Mouse (Mus musculus) midbrain, embryonic 15.5 days (tissue): Measurements from ENCODE around the gene Psma5. TPM values are rescaled to one million over a fixed set of nuclear protein-coding genes. Genes with fewer than 3 reads are reported as not detected.
A peak's percentile ranks its signal among the peaks of the same experiment; 100 is the strongest.

Experiments used
- ATAC-seq: fragments of 200-750 bp; cut with Nextera tagmentation; replicated peaks from 2 replicates; pipeline ENCODE4 v1.8.0; 2017; ENCODE audit warnings: moderate TSS enrichment
- H3K27ac ChIP-seq: fragments of 300-500 bp; sonication (generic); 2 replicates; pipeline ENCODE4 v1.5.1; 2015; ENCODE audit warnings: mild to moderate bottlenecking, inconsistent platforms
- H3K27me3 ChIP-seq: fragments of 300-500 bp; sonication (generic); replicated peaks from 2 replicates; pipeline ENCODE4 v1.6.1; 2015; ENCODE audit warnings: inconsistent platforms
- H3K36me3 ChIP-seq: fragments of 300-500 bp; sonication (generic); replicated peaks from 2 replicates; pipeline ENCODE4 v1.6.1; 2015; ENCODE audit warnings: inconsistent platforms
- H3K4me1 ChIP-seq: fragments of 300-500 bp; sonication (generic); 2 replicates; pipeline ENCODE4 v1.6.1; 2015; ENCODE audit warnings: inconsistent platforms
- H3K4me2 ChIP-seq: fragments of 300-500 bp; sonication (generic); 2 replicates; pipeline ENCODE4 v1.6.1; 2015; ENCODE audit warnings: inconsistent platforms, mild to moderate bottlenecking, moderate library complexity
- H3K4me3 ChIP-seq: fragments of 300-500 bp; sonication (generic); 2 replicates; pipeline ENCODE4 v1.5.1; 2015; ENCODE audit warnings: mild to moderate bottlenecking, inconsistent platforms
- H3K9ac ChIP-seq: fragments of 300-500 bp; sonication (generic); 2 replicates; pipeline ENCODE4 v1.6.1; 2015; ENCODE audit warnings: mild to moderate bottlenecking, inconsistent platforms
- H3K9me3 ChIP-seq: fragments of 300-500 bp; sonication (generic); 2 replicates; pipeline ENCODE4 v1.6.1; 2016; ENCODE audit warnings: inconsistent platforms
- WGBS: fragments of 180-500 bp; shearing (Covaris S2); methylation state at CpG from one replicate; pipeline ENCODE4 v1.1.7; 2015; ENCODE audit warnings: mixed read lengths; 5-methylcytosine and 5-hydroxymethylcytosine counted together
- polyA plus RNA-seq: library from polyadenylated mRNA; unstranded; fragments of >200 nt; fragmentation: Nextera tagmentation; extraction: Ambion mirVana; gene quantifications from 2 replicates; pipeline ENCODE4 v1.2.1, GENCODE M21; 2015

Psma5 gene
- polyA plus RNA-seq, 1 experiment from 2014 or later: 224 TPM

- H3K27me3 ChIP-seq: no peaks in the 10 kb centered on the region
- H3K4me1 ChIP-seq: no peaks in the 10 kb centered on the region
- no peak overlapping the region for H3K4me3 ChIP-seq
- no peak for ATAC-seq
- no peak overlapping the region for H3K4me2 ChIP-seq
- WGBS: 74% methylated on average over 4 of the region's 4 CpGs
- peaks cover 4% of the 10 kb centered on the region; the same call in 1 of the 2 replicates for H3K36me3 ChIP-seq
- no peak overlapping the region for H3K27ac ChIP-seq
- no peak overlapping the region for H3K9ac ChIP-seq
- H3K9me3 ChIP-seq: no peaks in the 10 kb centered on the region
Measured at GRCm38 (mm10) chr3:108321671-108322070, 64.9 kb downstream of the Psma5 start.

GRCm38 (mm10) chr3:108322136-108322535 lies 65.4 kb downstream of the Psma5 start:
- no peak for ATAC-seq
- Histone ChIP-seq H3K9ac (no peak overlapping the region), H3K27me3 (no peaks in the 10 kb centered on the region), H3K36me3 (peaks cover 4% of the 10 kb centered on the region; the same call in 1 of the 2 replicates), H3K9me3 (no peaks in the 10 kb centered on the region), H3K4me3 (no peak overlapping the region), H3K4me1 (no peaks in the 10 kb centered on the region), H3K27ac (no peak overlapping the region), H3K4me2 (no peak overlapping the region)
- WGBS: 92% methylated on average over 4 of the region's 4 CpGs

GRCm38 (mm10) chr3:108322962-108323361 lies 66.2 kb downstream of the Psma5 start:
- H3K4me2 ChIP-seq: no peak overlapping the region

GRCm38 (mm10) chr3:108324837-108325236 lies 68.1 kb downstream of the Psma5 start:
- no peaks in the 10 kb centered on the region for H3K9me3 ChIP-seq
- ATAC-seq: no peak
- H3K4me3 ChIP-seq: no peak overlapping the region
- WGBS: 74% methylated on average over 4 of the region's 4 CpGs
- no peaks in the 10 kb centered on the region for H3K27me3 ChIP-seq
- H3K9ac ChIP-seq: no peak overlapping the region
- no peak overlapping the region for H3K4me2 ChIP-seq
- no peak overlapping the region for H3K27ac ChIP-seq
- H3K36me3 ChIP-seq: peaks cover 14% of the 10 kb centered on the region
- no peaks in the 10 kb centered on the region for H3K4me1 ChIP-seq

More at GRCm38 (mm10) chr3:108322962-108323361, 66.2 kb downstream of the Psma5 start:
- H3K9me3 ChIP-seq: no peaks in the 10 kb centered on the region
- no peaks in the 10 kb centered on the region for H3K27me3 ChIP-seq
- 83% methylated on average over 3 of the region's 3 CpGs for WGBS
- peaks cover 8% of the 10 kb centered on the region for H3K36me3 ChIP-seq
- H3K4me1 ChIP-seq: no peaks in the 10 kb centered on the region
- ATAC-seq: no peak
- no peak overlapping the region for H3K4me3 ChIP-seq
- H3K9ac ChIP-seq: no peak overlapping the region
- no peak overlapping the region for H3K27ac ChIP-seq

DNA sequence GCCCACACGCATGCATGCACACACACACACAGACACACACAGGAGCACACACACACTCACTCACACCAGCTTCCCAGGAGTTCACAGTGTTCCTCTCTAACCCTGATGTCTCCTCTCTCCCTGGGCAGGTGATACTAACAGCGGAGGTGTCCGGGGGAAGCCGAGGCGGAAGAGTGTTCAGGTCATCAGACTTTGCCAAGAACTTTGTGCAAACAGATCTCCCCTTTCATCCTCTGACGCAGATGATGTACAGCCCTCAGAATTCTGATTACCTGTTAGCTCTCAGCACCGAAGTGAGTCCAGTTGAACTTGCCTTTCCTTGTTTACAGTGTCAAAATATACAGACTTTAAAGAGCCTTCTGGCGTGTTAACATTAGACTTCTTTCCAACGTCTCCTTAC lies 68.8 kb downstream of the Psma5 start:
- Histone ChIP-seq H3K27me3 (no peaks in the 10 kb centered on the region), H3K4me1 (no peaks in the 10 kb centered on the region), H3K4me2 (no peak overlapping the region), H3K9ac (no peak overlapping the region), H3K9me3 (no peaks in the 10 kb centered on the region), H3K36me3 (peaks cover 19% of the 10 kb centered on the region), H3K4me3 (no peak overlapping the region), H3K27ac (no peak overlapping the region)
- WGBS: 95% methylated on average over 9 of the region's 9 CpGs
- no peak for ATAC-seq

- 96% methylated on average over 8 of the region's 8 CpGs for WGBS
- peaks cover 25% of the 10 kb centered on the region for H3K36me3 ChIP-seq
Measured at GRCm38 (mm10) chr3:108327275-108327674, 70.5 kb downstream of the Psma5 start.

DNA sequence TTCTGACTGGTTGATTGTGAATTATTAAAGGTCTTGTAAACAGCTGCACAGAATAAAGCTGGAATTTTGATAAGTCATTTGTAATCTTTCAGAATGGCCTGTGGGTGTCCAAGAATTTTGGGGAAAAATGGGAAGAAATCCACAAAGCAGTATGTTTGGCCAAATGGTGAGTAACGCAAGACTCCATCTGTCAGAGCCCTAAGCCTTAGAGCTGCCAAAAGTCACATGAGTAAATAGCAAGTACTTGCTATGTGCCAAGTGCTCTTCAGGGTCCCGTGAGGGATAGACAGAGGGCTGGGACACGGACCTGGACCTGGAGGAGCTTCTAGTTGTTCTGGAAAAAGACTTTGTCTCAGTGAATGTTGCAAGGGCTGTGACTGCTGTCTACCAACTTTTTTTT lies 71.2 kb downstream of the Psma5 start:
- WGBS: 82% methylated on average over 3 of the region's 3 CpGs
- H3K4me3 ChIP-seq: no peak overlapping the region
- no peaks in the 10 kb centered on the region for H3K4me1 ChIP-seq
- no peaks in the 10 kb centered on the region for H3K9me3 ChIP-seq
- no peak overlapping the region for H3K9ac ChIP-seq
- peaks cover 31% of the 10 kb centered on the region for H3K36me3 ChIP-seq
- H3K27me3 ChIP-seq: no peaks in the 10 kb centered on the region
- H3K4me2 ChIP-seq: no peak overlapping the region
- no peak for ATAC-seq
- no peak overlapping the region for H3K27ac ChIP-seq

More at GRCm38 (mm10) chr3:108327275-108327674, 70.5 kb downstream of the Psma5 start:
- no peak for ATAC-seq
- Histone ChIP-seq H3K4me3 (no peak overlapping the region), H3K27ac (no peak overlapping the region), H3K9ac (no peak overlapping the region), H3K4me1 (no peaks in the 10 kb centered on the region), H3K9me3 (no peaks in the 10 kb centered on the region), H3K4me2 (no peak overlapping the region), H3K27me3 (no peaks in the 10 kb centered on the region)

GRCm38 (mm10) chr3:108328441-108328841 lies 71.7 kb downstream of the Psma5 start:
- H3K4me1 ChIP-seq: no peaks in the 10 kb centered on the region
- H3K27me3 ChIP-seq: no peaks in the 10 kb centered on the region
- H3K9me3 ChIP-seq: no peaks in the 10 kb centered on the region
- H3K4me3 ChIP-seq: no peak overlapping the region
- H3K27ac ChIP-seq: no peak overlapping the region
- no peak overlapping the region for H3K4me2 ChIP-seq
- no peak overlapping the region for H3K9ac ChIP-seq
- 0 out of 2 replicates have a peak, but pooled peaks have one; percentile 48 for ATAC-seq
- H3K36me3 ChIP-seq: peaks cover 33% of the 10 kb centered on the region
- 50% methylated on average over 9 of the region's 9 CpGs for WGBS

Other genes starting within 250 kb of the Psma5 start
- gene Gstm1, start 239.0 kb upstream of the Psma5 start, polyA plus RNA-seq: 74.4 and 97.4 TPM in 2 replicates
- gene Gstm4, start 212.0 kb upstream of the Psma5 start, polyA plus RNA-seq: 18.3 and 19.8 TPM in 2 replicates
- 67.9 and 76.2 TPM in 2 replicates for gene Ampd2, start 170.3 kb upstream of the Psma5 start, polyA plus RNA-seq
- gene Gnat2, start 164.1 kb upstream of the Psma5 start, polyA plus RNA-seq: 0.28 and 0.38 TPM in 2 replicates
- 111 and 114 TPM in 2 replicates for gene Gnai3, start 110.8 kb upstream of the Psma5 start, polyA plus RNA-seq
- 5.2 and 5.7 TPM in 2 replicates for gene Gpr61, start 102.0 kb upstream of the Psma5 start, polyA plus RNA-seq
- 14.4 and 14.7 TPM in 2 replicates for gene Amigo1, start 70.6 kb upstream of the Psma5 start, polyA plus RNA-seq
- gene Cyb561d1, start 55.7 kb upstream of the Psma5 start, polyA plus RNA-seq: 4.1 and 4.6 TPM in 2 replicates
- 26.4 and 26.8 TPM in 2 replicates for gene Atxn7l2, start 46.0 kb upstream of the Psma5 start, polyA plus RNA-seq
- gene Sypl2, start 30.3 kb upstream of the Psma5 start, polyA plus RNA-seq: 0.27 and 0.70 TPM in 2 replicates
- gene Sort1, start 27.2 kb downstream of the Psma5 start, polyA plus RNA-seq: 22.1 and 22.3 TPM in 2 replicates
- gene Mybphl, start 108.0 kb downstream of the Psma5 start, polyA plus RNA-seq: not detected in 2 replicates
- gene Psrc1, start 126.9 kb downstream of the Psma5 start, polyA plus RNA-seq: 7.7 and 8.8 TPM in 2 replicates
- 38.5 and 43.3 TPM in 2 replicates for gene Celsr2, start 158.6 kb downstream of the Psma5 start, polyA plus RNA-seq
- gene Sars, start 188.3 kb downstream of the Psma5 start, polyA plus RNA-seq: 209 and 212 TPM in 2 replicates